14 mouse cellular contexts compared by ENCODE assay signal in genomic region chr6:121472273-121472672, GRCm38 (mm10). TPM values are rescaled to one million over a fixed set of nuclear protein-coding genes. Genes with fewer than 3 reads are reported as not detected.
DNase-seq lines count a peak whose midpoint lies in the region; ATAC-seq and TF ChIP-seq lines count a peak whose summit lies in the region.
"Had no signal": no experiment of that assay in that cellular context is flagged by ENCODE, and none has a peak within 500 bp of the region (broad histone marks: within the 10 kb centered on the region; RNA-seq: fewer than 3 reads in every experiment).

No protein-coding gene starts in this region.

- no peak overlapping the region for H3K9ac ChIP-seq in forebrain, embryonic 12.5 days
- no peak overlapping the region for H3K9ac ChIP-seq in forebrain, embryonic 11.5 days (ENCODE audit: low read length)
- H3K9ac ChIP-seq in midbrain, embryonic 11.5 days (ENCODE audit: low read length), result no peak overlapping the region
- H3K9ac ChIP-seq in neural tube, embryonic 14.5 days (replicated peaks; ENCODE audit: low read depth, low read length), result peak overlapping the region; percentile 80
- no peak overlapping the region for H3K9ac ChIP-seq in liver, postnatal 0 days (replicated peaks)
- H3K9ac ChIP-seq: limb, embryonic 15.5 days had no signal

- no peak for DNase-seq in forebrain, embryonic 11.5 days (ENCODE audit: low spot score)
- no peak for DNase-seq in hindbrain, embryonic 10.5 days (ENCODE audit: low spot score)
- DNase-seq in midbrain, embryonic 11.5 days (ENCODE audit: low spot score, missing footprints), result peak; percentile 71
- no peak for DNase-seq in liver, postnatal 0 days
- DNase-seq: adrenal gland, postnatal 14 days had no signal

- WGBS in forebrain, embryonic 12.5 days, result 31% methylated on average over 5 of the region's 5 CpGs
- WGBS in forebrain, embryonic 11.5 days, result 33% methylated on average over 5 of the region's 5 CpGs
- 38% methylated on average over 5 of the region's 5 CpGs for whole genome bisulfite sequencing in hindbrain, embryonic 10.5 days
- WGBS in midbrain, embryonic 11.5 days, result 36% methylated on average over 5 of the region's 5 CpGs
- WGBS in neural tube, embryonic 14.5 days, result 28% methylated on average over 5 of the region's 5 CpGs
- 24% methylated on average over 5 of the region's 5 CpGs for WGBS in liver, postnatal 0 days (ENCODE audit: insufficient replicate concordance)

- ATAC-seq in forebrain, embryonic 12.5 days (ENCODE audit: low FRiP score), result no peak
- no peak for ATAC-seq in forebrain, embryonic 11.5 days (replicated peaks; ENCODE audit: low FRiP score)
- ATAC-seq in midbrain, embryonic 11.5 days (ENCODE audit: low FRiP score), result no peak
- no peak for ATAC-seq in neural tube, embryonic 14.5 days (ENCODE audit: low read depth)
- ATAC-seq in inflammation-experienced regulatory T-cells, adult 6 months, result no peak
- ATAC-seq in megakaryocyte, adult 5-6 weeks (ENCODE audit: poor library complexity, severe bottlenecking), result no peak
- no peak for ATAC-seq in liver, postnatal 0 days

- peak overlapping the region; percentile 68 for H3K4me2 ChIP-seq in forebrain, embryonic 12.5 days
- no peak overlapping the region for H3K4me2 ChIP-seq in forebrain, embryonic 11.5 days (ENCODE audit: low read depth, low read length, severe bottlenecking)
- H3K4me2 ChIP-seq in midbrain, embryonic 11.5 days, result peak overlapping the region; percentile 54; the same call in 1 of the 2 replicates
- H3K4me2 ChIP-seq in neural tube, embryonic 14.5 days (ENCODE audit: low read depth, low read length), result peak overlapping the region; percentile 76
- H3K4me2 ChIP-seq in liver, postnatal 0 days (ENCODE audit: low read depth, low read length), result no peak overlapping the region

- no peak for TF ChIP-seq CTCF in liver, postnatal 0 days (IDR thresholded peaks at IDR 0.05; ENCODE audit: low read depth)

- no peaks in the 10 kb centered on the region for H3K36me3 ChIP-seq in forebrain, embryonic 12.5 days (replicated peaks)
- H3K36me3 ChIP-seq in forebrain, embryonic 11.5 days (ENCODE audit: control insufficient read depth, insufficient read depth, low read length), result no peaks in the 10 kb centered on the region
- no peaks in the 10 kb centered on the region for H3K36me3 ChIP-seq in hindbrain, embryonic 10.5 days
- no peaks in the 10 kb centered on the region for H3K36me3 ChIP-seq in midbrain, embryonic 11.5 days (ENCODE audit: control insufficient read depth, insufficient read depth, low read length)
- no peaks in the 10 kb centered on the region for H3K36me3 ChIP-seq in neural tube, embryonic 14.5 days (ENCODE audit: control insufficient read depth, insufficient read depth, low read length)
- H3K36me3 ChIP-seq in liver, postnatal 0 days (replicated peaks; ENCODE audit: insufficient read depth, low read length), result no peaks in the 10 kb centered on the region
- H3K36me3 ChIP-seq: limb, embryonic 15.5 days had no signal

- H3K4me3 ChIP-seq in forebrain, embryonic 12.5 days (replicated peaks), result peak overlapping the region; percentile 50
- H3K4me3 ChIP-seq in forebrain, embryonic 11.5 days (ENCODE audit: low read depth, low read length), result no peak overlapping the region
- peak overlapping the region; percentile 53; the same call in 1 of the 2 replicates for H3K4me3 ChIP-seq in hindbrain, embryonic 10.5 days
- H3K4me3 ChIP-seq in midbrain, embryonic 11.5 days (ENCODE audit: low read depth, low read length), result no peak overlapping the region
- peak overlapping the region; percentile 71 for H3K4me3 ChIP-seq in neural tube, embryonic 14.5 days (ENCODE audit: low read depth, low read length)
- no peak overlapping the region for H3K4me3 ChIP-seq in liver, postnatal 0 days (ENCODE audit: low read depth, low read length)
- H3K4me3 ChIP-seq: limb, embryonic 15.5 days; myocyte had no signal

- H3K27ac ChIP-seq in forebrain, embryonic 12.5 days, result no peak overlapping the region
- no peak overlapping the region for H3K27ac ChIP-seq in forebrain, embryonic 11.5 days (ENCODE audit: low read depth, low read length)
- no peak overlapping the region for H3K27ac ChIP-seq in hindbrain, embryonic 10.5 days
- no peak overlapping the region for H3K27ac ChIP-seq in midbrain, embryonic 11.5 days (ENCODE audit: low read depth, low read length)
- H3K27ac ChIP-seq in neural tube, embryonic 14.5 days (ENCODE audit: low read depth, low read length), result 0 out of 2 replicates have a peak overlapping the region, but pooled peaks have one; percentile 1
- H3K27ac ChIP-seq in liver, postnatal 0 days (ENCODE audit: low read depth), result no peak overlapping the region
- H3K27ac ChIP-seq: kidney, postnatal 0 days; limb, embryonic 15.5 days had no signal

- peaks cover 31% of the 10 kb centered on the region for H3K27me3 ChIP-seq in forebrain, embryonic 12.5 days
- peaks cover 3% of the 10 kb centered on the region; the same call in 1 of the 2 replicates for H3K27me3 ChIP-seq in forebrain, embryonic 11.5 days (ENCODE audit: control insufficient read depth, insufficient read depth, low read length)
- peaks cover 39% of the 10 kb centered on the region for H3K27me3 ChIP-seq in hindbrain, embryonic 10.5 days (ENCODE audit: insufficient read depth, poor library complexity, severe bottlenecking)
- peaks cover 6% of the 10 kb centered on the region; the same call in 1 of the 2 replicates for H3K27me3 ChIP-seq in midbrain, embryonic 11.5 days (ENCODE audit: control insufficient read depth, insufficient read depth, low read length)
- H3K27me3 ChIP-seq in neural tube, embryonic 14.5 days (ENCODE audit: control insufficient read depth, insufficient read depth, low read length), result no peaks in the 10 kb centered on the region; the same call in 1 of the 2 replicates
- H3K27me3 ChIP-seq in liver, postnatal 0 days (ENCODE audit: insufficient read depth, low read length), result peaks cover 20% of the 10 kb centered on the region

- peaks cover 13% of the 10 kb centered on the region for H3K4me1 ChIP-seq in forebrain, embryonic 12.5 days
- H3K4me1 ChIP-seq in forebrain, embryonic 11.5 days (replicated peaks; ENCODE audit: control insufficient read depth, insufficient read depth, low read length), result peaks cover 3% of the 10 kb centered on the region; the same call in 1 of the 2 replicates
- peaks cover 14% of the 10 kb centered on the region for H3K4me1 ChIP-seq in hindbrain, embryonic 10.5 days (replicated peaks)
- 0 out of 2 replicates have a peak, but pooled peaks cover 2% of the 10 kb centered on the region for H3K4me1 ChIP-seq in midbrain, embryonic 11.5 days (ENCODE audit: control insufficient read depth, insufficient read depth, low read length)
- H3K4me1 ChIP-seq in neural tube, embryonic 14.5 days (ENCODE audit: control insufficient read depth, insufficient read depth, low read length), result peaks cover 12% of the 10 kb centered on the region; the same call in 1 of the 2 replicates
- H3K4me1 ChIP-seq in liver, postnatal 0 days (ENCODE audit: insufficient read depth), result no peaks in the 10 kb centered on the region

- no peak for TF ChIP-seq EP300 in liver, postnatal 0 days (IDR thresholded peaks at IDR 0.05; ENCODE audit: low read depth)

- no peaks in the 10 kb centered on the region for H3K9me3 ChIP-seq in forebrain, embryonic 12.5 days
- H3K9me3 ChIP-seq in forebrain, embryonic 11.5 days (ENCODE audit: control insufficient read depth, low read length), result no peaks in the 10 kb centered on the region
- H3K9me3 ChIP-seq in hindbrain, embryonic 10.5 days, result no peaks in the 10 kb centered on the region
- no peaks in the 10 kb centered on the region for H3K9me3 ChIP-seq in midbrain, embryonic 11.5 days (ENCODE audit: control insufficient read depth, low read length)
- H3K9me3 ChIP-seq in neural tube, embryonic 14.5 days (ENCODE audit: control insufficient read depth, low read length), result no peaks in the 10 kb centered on the region
- H3K9me3 ChIP-seq in liver, postnatal 0 days (ENCODE audit: low read length), result no peaks in the 10 kb centered on the region
- H3K9me3 ChIP-seq: limb, embryonic 15.5 days had no signal

RNA-seq across cellular contexts. Expression of gene Iqsec3, which starts 1.2 kb away (rescaled TPM):
- polyA plus RNA-seq in forebrain, embryonic 12.5 days (2016; fragmentation: Nextera tagmentation; extraction: Ambion mirVana), result 2.4 TPM in 2 replicates
- polyA plus RNA-seq in forebrain, embryonic 11.5 days (2014; fragmentation: Nextera tagmentation; extraction: Ambion mirVana), result 0.90 and 1.1 TPM in 2 replicates
- polyA plus RNA-seq in hindbrain, embryonic 10.5 days (2016; fragmentation: Nextera tagmentation; extraction: Ambion mirVana), result 0.26 and 1.5 TPM in 2 replicates
- polyA plus RNA-seq in midbrain, embryonic 11.5 days (2014; fragmentation: Nextera tagmentation; extraction: Ambion mirVana), result 0.72 and 0.88 TPM in 2 replicates
- polyA plus RNA-seq in neural tube, embryonic 14.5 days (2014; fragmentation: Nextera tagmentation; extraction: Ambion mirVana), result 20.0 and 22.8 TPM in 2 replicates
- not detected for polyA plus RNA-seq in inflammation-experienced regulatory T-cells, adult 6 months (2017; shearing (Covaris generic))
- not detected in 2 replicates for total RNA-seq in megakaryocyte, adult 5-6 weeks (2015)
- not detected in 2 replicates for total RNA-seq in megakaryocyte, adult 5-6 weeks (2017)
- not detected in 2 replicates for polyA plus RNA-seq in liver, postnatal 0 days (2015; fragmentation: Nextera tagmentation; extraction: Ambion mirVana)
- total RNA-seq: granulocyte monocyte progenitor cell, adult 5-6 weeks had no signal
- polyA plus RNA-seq: heart, embryonic 16.5 days had no signal

Comparison
In these comparisons a context has a peak if more than half of its experiments do, and no peak if none do; other contexts are left out.
1. H3K4me2 ChIP-seq: peak in forebrain, embryonic 12.5 days (single experiment), midbrain, embryonic 11.5 days (single experiment) and neural tube, embryonic 14.5 days (single experiment); none in forebrain, embryonic 11.5 days (single experiment) and liver, postnatal 0 days (single experiment).
2. H3K4me3 ChIP-seq: peak in forebrain, embryonic 12.5 days (single experiment), hindbrain, embryonic 10.5 days (single experiment) and neural tube, embryonic 14.5 days (single experiment); none in forebrain, embryonic 11.5 days (single experiment), midbrain, embryonic 11.5 days (single experiment) and liver, postnatal 0 days (single experiment).